Mouse (Mus musculus) hindbrain, embryonic 14.5 days (tissue): ENCODE data around the gene Slc6a19. TPM values are rescaled to one million over a fixed set of nuclear protein-coding genes. Genes with fewer than 3 reads are reported as not detected.
A peak's percentile ranks its signal among the peaks of the same experiment; 100 is the strongest.
"Not testable (repeated sequence)": the region's sequence is repeated elsewhere in the genome, so short reads cannot be mapped to it uniquely, and the experiment has no call there.

Experiments used
- ATAC-seq: fragments of 200-750 bp; cut with Nextera tagmentation; 2 replicates; pipeline ENCODE4 v1.8.0; 2017; ENCODE audit warnings: moderate number of reproducible peaks, mild to moderate bottlenecking, moderate TSS enrichment, moderate library complexity; ENCODE audit not compliant: low FRiP score
- DNase-seq: peaks from one replicate; pipeline ENCODE4 v3.0.0-alpha.2; 2015; ENCODE audit warnings: low spot score
- H3K27ac ChIP-seq: fragments of 300-500 bp; sonication (generic); 2 replicates; pipeline ENCODE4 v1.5.1; 2014; ENCODE audit warnings: mild to moderate bottlenecking, moderate library complexity
- H3K27me3 ChIP-seq: fragments of 300-500 bp; sonication (generic); 2 replicates; pipeline ENCODE4 v1.6.1; 2014; ENCODE audit warnings: mild to moderate bottlenecking, low read length, mixed read lengths; ENCODE audit not compliant: control insufficient read depth, insufficient read depth
- H3K36me3 ChIP-seq: fragments of 300-500 bp; sonication (generic); replicated peaks from 2 replicates; pipeline ENCODE4 v1.6.1; 2014; ENCODE audit not compliant: control insufficient read depth, insufficient read depth
- H3K4me1 ChIP-seq: fragments of 300-500 bp; sonication (generic); replicated peaks from 2 replicates; pipeline ENCODE4 v1.6.1; 2014; ENCODE audit warnings: antibody characterized with exemption, low read length, mixed read lengths; ENCODE audit not compliant: control insufficient read depth, insufficient read depth
- H3K4me2 ChIP-seq: fragments of 300-500 bp; sonication (generic); replicated peaks from 2 replicates; pipeline ENCODE4 v1.6.1; 2014; ENCODE audit warnings: mild to moderate bottlenecking, moderate library complexity
- H3K4me3 ChIP-seq: fragments of 300-500 bp; sonication (generic); replicated peaks from 2 replicates; pipeline ENCODE4 v1.5.1; 2014; ENCODE audit warnings: mild to moderate bottlenecking, low read length
- H3K9ac ChIP-seq: fragments of 300-500 bp; sonication (generic); 2 replicates; pipeline ENCODE4 v1.6.1; 2014
- H3K9me3 ChIP-seq: fragments of 300-500 bp; sonication (generic); 2 replicates; pipeline ENCODE4 v1.6.1; 2016; ENCODE audit warnings: low read length; ENCODE audit not compliant: control insufficient read depth
- WGBS: fragments of 180-500 bp; shearing (Covaris S2); extraction: QIAGEN DNeasy Blood & Tissue Kit; methylation state at CpG from one replicate; pipeline ENCODE4 v1.1.7; 2014; 5-methylcytosine and 5-hydroxymethylcytosine counted together
- polyA plus RNA-seq: library from polyadenylated mRNA; unstranded; fragments of >200 nt; fragmentation: Nextera tagmentation; extraction: Ambion mirVana; gene quantifications from 2 replicates; pipeline ENCODE4 v1.2.1, GENCODE M21; 2014

The Slc6a19 gene
- polyA plus RNA-seq = 0.25 and 0.46 TPM in 2 replicates

- H3K36me3 ChIP-seq = no peaks in the 10 kb centered on the region
- ATAC-seq = no peak
These were observed at the start of gene Slc6a19 for GRCm38 (mm10) chr13:73704694-73705325. Slc6a19 (minus strand) TSS chr13:73704865.

GRCm38 (mm10) chr13:73751284-73751683 lies 46.6 kb upstream of the Slc6a19 start:
- H3K4me2 ChIP-seq = no peak overlapping the region
- peaks cover 10% of the 10 kb centered on the region; the same call in 1 of the 2 replicates for H3K4me1 ChIP-seq
- 91% methylated on average over 3 of the region's 3 CpGs for WGBS
- no peak for DNase-seq
- no peaks in the 10 kb centered on the region for H3K36me3 ChIP-seq
- no peaks in the 10 kb centered on the region for H3K27me3 ChIP-seq
- no peak overlapping the region for H3K27ac ChIP-seq
- H3K4me3 ChIP-seq = no peak overlapping the region
- H3K9me3 ChIP-seq = no peaks in the 10 kb centered on the region
- H3K9ac ChIP-seq = no peak overlapping the region
- no peak for ATAC-seq

More at GRCm38 (mm10) chr13:73704694-73705325, at the start of gene Slc6a19:
- WGBS = 63% methylated on average over 7 of the region's 7 CpGs
- no peak within 1 kb of the TSS for H3K27ac ChIP-seq
- H3K27me3 ChIP-seq = no peaks in the 10 kb centered on the region
- no peaks in the 10 kb centered on the region for H3K9me3 ChIP-seq
- H3K4me2 ChIP-seq = no peak within 1 kb of the TSS
- no peak for DNase-seq
- H3K4me3 ChIP-seq = no peak within 1 kb of the TSS
- H3K9ac ChIP-seq = no peak within 1 kb of the TSS
- H3K4me1 ChIP-seq = no peaks in the 10 kb centered on the region

- no peak for ATAC-seq
- no peak overlapping the region for H3K9ac ChIP-seq
- DNase-seq = no peak
- H3K4me2 ChIP-seq = no peak overlapping the region
- no peak overlapping the region for H3K27ac ChIP-seq
- H3K4me3 ChIP-seq = no peak overlapping the region
- no peaks in the 10 kb centered on the region for H3K9me3 ChIP-seq
- peaks cover 10% of the 10 kb centered on the region; the same call in 1 of the 2 replicates for H3K4me1 ChIP-seq
- no peaks in the 10 kb centered on the region for H3K27me3 ChIP-seq
- H3K36me3 ChIP-seq = no peaks in the 10 kb centered on the region
- WGBS = 59% methylated on average over 6 of the region's 6 CpGs
These were observed 45.8 kb upstream of the Slc6a19 start for GRCm38 (mm10) chr13:73750435-73750834.

GRCm38 (mm10) chr13:73748663-73749440 lies 44.2 kb upstream of the Slc6a19 start:
- DNase-seq = no peak
- Histone ChIP-seq H3K4me2 (no peak overlapping the region), H3K27ac (no peak overlapping the region), H3K9me3 (no peaks in the 10 kb centered on the region), H3K4me3 (no peak overlapping the region), H3K9ac (no peak overlapping the region), H3K4me1 (peaks cover 10% of the 10 kb centered on the region; the same call in 1 of the 2 replicates), H3K27me3 (no peaks in the 10 kb centered on the region), H3K36me3 (no peaks in the 10 kb centered on the region)
- peak; percentile 10; the same call in 1 of the 2 replicates for ATAC-seq
- WGBS = 30% methylated on average over 15 of the region's 15 CpGs

GRCm38 (mm10) chr13:73743662-73744061 lies 39.0 kb upstream of the Slc6a19 start:
- Histone ChIP-seq H3K4me2 (no peak overlapping the region), H3K27me3 (no peaks in the 10 kb centered on the region), H3K4me3 (no peak overlapping the region), H3K36me3 (no peaks in the 10 kb centered on the region), H3K9me3 (no peaks in the 10 kb centered on the region), H3K27ac (no peak overlapping the region), H3K4me1 (peaks cover 5% of the 10 kb centered on the region; the same call in 1 of the 2 replicates), H3K9ac (no peak overlapping the region)
- DNase-seq (no peak), ATAC-seq (no peak)
- WGBS = 75% methylated on average over 3 of the region's 3 CpGs

GRCm38 (mm10) chr13:73742944-73743343 lies 38.3 kb upstream of the Slc6a19 start:
- peak; percentile 38; the same call in 1 of the 2 replicates for ATAC-seq

GRCm38 (mm10) chr13:73740399-73740944 lies 35.8 kb upstream of the Slc6a19 start:
- H3K4me2 ChIP-seq, H3K4me1 ChIP-seq, H3K27me3 ChIP-seq, ATAC-seq, H3K4me3 ChIP-seq, DNase-seq, H3K27ac ChIP-seq, H3K36me3 ChIP-seq, H3K9me3 ChIP-seq, H3K9ac ChIP-seq: not testable (repeated sequence)
- 53% methylated on average over 2 of the region's 2 CpGs for WGBS

More at GRCm38 (mm10) chr13:73742944-73743343, 38.3 kb upstream of the Slc6a19 start:
- Histone ChIP-seq H3K9me3 (no peaks in the 10 kb centered on the region), H3K4me3 (no peak overlapping the region), H3K4me1 (peaks cover 5% of the 10 kb centered on the region; the same call in 1 of the 2 replicates), H3K4me2 (no peak overlapping the region), H3K27me3 (no peaks in the 10 kb centered on the region), H3K36me3 (no peaks in the 10 kb centered on the region), H3K9ac (no peak overlapping the region), H3K27ac (no peak overlapping the region)
- DNase-seq = no peak
- 35% methylated on average over 4 of the region's 4 CpGs for WGBS

GRCm38 (mm10) chr13:73736943-73737342 lies 32.3 kb upstream of the Slc6a19 start:
- no peak overlapping the region for H3K27ac ChIP-seq
- DNase-seq (no peak), ATAC-seq (no peak)
- WGBS = 87% methylated on average over 3 of the region's 3 CpGs
- 0 out of 2 replicates have a peak, but pooled peaks cover 3% of the 10 kb centered on the region for H3K4me1 ChIP-seq
- no peaks in the 10 kb centered on the region for H3K9me3 ChIP-seq
- no peak overlapping the region for H3K4me3 ChIP-seq
- H3K36me3 ChIP-seq = no peaks in the 10 kb centered on the region
- H3K9ac ChIP-seq = no peak overlapping the region
- no peak overlapping the region for H3K4me2 ChIP-seq
- peaks cover 13% of the 10 kb centered on the region for H3K27me3 ChIP-seq

- Histone ChIP-seq H3K36me3 (no peaks in the 10 kb centered on the region), H3K4me2 (no peak overlapping the region), H3K9me3 (no peaks in the 10 kb centered on the region), H3K4me3 (no peak overlapping the region), H3K27ac (no peak overlapping the region), H3K9ac (no peak overlapping the region), H3K27me3 (peaks cover 13% of the 10 kb centered on the region), H3K4me1 (0 out of 2 replicates have a peak, but pooled peaks cover 3% of the 10 kb centered on the region)
- WGBS = 78% methylated on average over 2 of the region's 2 CpGs
- ATAC-seq (no peak), DNase-seq (no peak)
These were observed 31.3 kb upstream of the Slc6a19 start for GRCm38 (mm10) chr13:73735928-73736327.
